Mouse (Mus musculus): Measurements from ENCODE around the gene H2-DMa.

Gene H2-DMa

GRCm38 (mm10) chr17:34152923-34153322 lies 33.6 kb downstream of the H2-DMa start, which contains the start of gene H2-DMb1:
Gene H2-DMb1, plus strand, starts transcription at chr17:34153072.
- peak; percentile 67 for DNase-seq (ENCODE audit: inconsistent ontology term)

- no peak for DNase-seq (ENCODE audit: inconsistent ontology term)
Measured at GRCm38 (mm10) chr17:34155534-34155933, 36.2 kb downstream of the H2-DMa start.

- DNase-seq (ENCODE audit: inconsistent ontology term): peak; percentile 45
Measured at GRCm38 (mm10) chr17:34164202-34164895, 45.0 kb downstream of the H2-DMa start.

- no peak for DNase-seq (ENCODE audit: inconsistent ontology term)
Measured at GRCm38 (mm10) chr17:34165033-34165730, 45.8 kb downstream of the H2-DMa start.

GRCm38 (mm10) chr17:34169279-34169678 lies 49.9 kb downstream of the H2-DMa start:
- peak; percentile 34 for DNase-seq (ENCODE audit: inconsistent ontology term)

GRCm38 (mm10) chr17:34170487-34170876 lies 51.1 kb downstream of the H2-DMa start:
- no peak for DNase-seq (ENCODE audit: inconsistent ontology term)

- peak; percentile 33 for DNase-seq (ENCODE audit: inconsistent ontology term)
Measured at GRCm38 (mm10) chr17:34170877-34171498, 51.6 kb downstream of the H2-DMa start.

- no peak for DNase-seq (ENCODE audit: inconsistent ontology term)
Measured at GRCm38 (mm10) chr17:34172528-34172927, 53.2 kb downstream of the H2-DMa start.

GRCm38 (mm10) chr17:34174075-34174474 lies 54.7 kb downstream of the H2-DMa start:
- DNase-seq (ENCODE audit: inconsistent ontology term): no peak

GRCm38 (mm10) chr17:34177179-34177578 lies 57.8 kb downstream of the H2-DMa start:
- DNase-seq (ENCODE audit: inconsistent ontology term): no peak

GRCm38 (mm10) chr17:34179019-34179418 lies 59.7 kb downstream of the H2-DMa start:
- DNase-seq (ENCODE audit: inconsistent ontology term): no peak

GRCm38 (mm10) chr17:34179913-34180859 lies 60.8 kb downstream of the H2-DMa start:
- DNase-seq (ENCODE audit: inconsistent ontology term): no peak

GRCm38 (mm10) chr17:34183564-34184219 lies 64.4 kb downstream of the H2-DMa start:
- DNase-seq (ENCODE audit: inconsistent ontology term): no peak

GRCm38 (mm10) chr17:34185526-34185925 lies 66.2 kb downstream of the H2-DMa start:
- DNase-seq (ENCODE audit: inconsistent ontology term): no peak

- no peak for DNase-seq (ENCODE audit: inconsistent ontology term)
Measured at GRCm38 (mm10) chr17:34186885-34187260, 67.5 kb downstream of the H2-DMa start.

- peak; percentile 97 for DNase-seq (ENCODE audit: inconsistent ontology term)
Measured at GRCm38 (mm10) chr17:34187261-34187916, 68.0 kb downstream of the H2-DMa start, which contains the start of the genes Tap1 and Psmb9. Gene Tap1, plus strand, starts transcription at chr17:34187553. Gene Psmb9, minus strand, starts transcription at chr17:34187764.

GRCm38 (mm10) chr17:34188010-34188409 lies 68.7 kb downstream of the H2-DMa start:
- DNase-seq (ENCODE audit: inconsistent ontology term): no peak

Measured in Muller cell, postnatal 12 days (primary cell).